Mouse (Mus musculus) intestine, postnatal 0 days (tissue): Measurements from ENCODE around the gene Capn8. TPM values are rescaled to one million over a fixed set of nuclear protein-coding genes. Genes with fewer than 3 reads are reported as not detected.

Experiments
- ATAC-seq: fragments of 200-750 bp; cut with Nextera tagmentation; 2 replicates; pipeline ENCODE4 v1.8.0; 2017; ENCODE audit warnings: mild to moderate bottlenecking, moderate TSS enrichment, moderate library complexity
- H3K27ac ChIP-seq: fragments of 300-500 bp; sonication (generic); 2 replicates; pipeline ENCODE4 v1.5.1; 2014; ENCODE audit warnings: mild to moderate bottlenecking, low read depth, low read length, moderate library complexity
- H3K27me3 ChIP-seq: fragments of 300-500 bp; sonication (generic); replicated peaks from 2 replicates; pipeline ENCODE4 v1.6.1; 2014; ENCODE audit warnings: low read length, mixed read lengths; ENCODE audit not compliant: control insufficient read depth, insufficient read depth
- H3K36me3 ChIP-seq: fragments of 300-500 bp; sonication (generic); 2 replicates; pipeline ENCODE4 v1.6.1; 2014; ENCODE audit warnings: mild to moderate bottlenecking, moderate library complexity; ENCODE audit not compliant: control insufficient read depth, insufficient read depth
- H3K4me1 ChIP-seq: fragments of 300-500 bp; sonication (generic); replicated peaks from 2 replicates; pipeline ENCODE4 v1.6.1; 2014; ENCODE audit warnings: antibody characterized with exemption, low read length, mixed read lengths; ENCODE audit not compliant: control insufficient read depth, insufficient read depth
- H3K4me2 ChIP-seq: fragments of 300-500 bp; sonication (generic); replicated peaks from 2 replicates; pipeline ENCODE4 v1.6.1; 2014; ENCODE audit warnings: low read depth, mild to moderate bottlenecking, moderate library complexity
- H3K4me3 ChIP-seq: fragments of 300-500 bp; sonication (generic); 2 replicates; pipeline ENCODE4 v1.5.1; 2014; ENCODE audit warnings: low read depth, low read length
- H3K9ac ChIP-seq: fragments of 300-500 bp; sonication (generic); 2 replicates; pipeline ENCODE4 v1.6.1; 2014; ENCODE audit warnings: mild to moderate bottlenecking, low read depth, low read length
- H3K9me3 ChIP-seq: fragments of 300-500 bp; sonication (generic); 2 replicates; pipeline ENCODE4 v1.6.1; 2016; ENCODE audit warnings: mixed run types; ENCODE audit not compliant: control insufficient read depth
- CTCF ChIP-seq: sonication (generic); IDR thresholded peaks from 2 replicates; pipeline ENCODE4 v1.5.1; 2016; ENCODE audit warnings: low read depth, mild to moderate bottlenecking, control low read depth, antibody characterized with exemption, moderate library complexity
- WGBS: fragments of 180-500 bp; shearing (Covaris S2); extraction: QIAGEN DNeasy Blood & Tissue Kit; methylation state at CpG from one replicate; pipeline ENCODE4 v1.1.7; 2014; 5-methylcytosine and 5-hydroxymethylcytosine counted together
- polyA plus RNA-seq: library from polyadenylated mRNA; unstranded; fragments of >200 nt; fragmentation: Nextera tagmentation; extraction: Ambion mirVana; gene quantifications from 2 replicates; pipeline ENCODE4 v1.2.1, GENCODE M21; 2015

Capn8 gene
- polyA plus RNA-seq, 1 experiment from 2014 or later, result 1.0 TPM

- WGBS, result 72% methylated on average over 11 of the region's 11 CpGs
These were observed 2.8 kb upstream of the Capn8 start for GRCm38 (mm10) chr1:182561945-182562514.

DNA sequence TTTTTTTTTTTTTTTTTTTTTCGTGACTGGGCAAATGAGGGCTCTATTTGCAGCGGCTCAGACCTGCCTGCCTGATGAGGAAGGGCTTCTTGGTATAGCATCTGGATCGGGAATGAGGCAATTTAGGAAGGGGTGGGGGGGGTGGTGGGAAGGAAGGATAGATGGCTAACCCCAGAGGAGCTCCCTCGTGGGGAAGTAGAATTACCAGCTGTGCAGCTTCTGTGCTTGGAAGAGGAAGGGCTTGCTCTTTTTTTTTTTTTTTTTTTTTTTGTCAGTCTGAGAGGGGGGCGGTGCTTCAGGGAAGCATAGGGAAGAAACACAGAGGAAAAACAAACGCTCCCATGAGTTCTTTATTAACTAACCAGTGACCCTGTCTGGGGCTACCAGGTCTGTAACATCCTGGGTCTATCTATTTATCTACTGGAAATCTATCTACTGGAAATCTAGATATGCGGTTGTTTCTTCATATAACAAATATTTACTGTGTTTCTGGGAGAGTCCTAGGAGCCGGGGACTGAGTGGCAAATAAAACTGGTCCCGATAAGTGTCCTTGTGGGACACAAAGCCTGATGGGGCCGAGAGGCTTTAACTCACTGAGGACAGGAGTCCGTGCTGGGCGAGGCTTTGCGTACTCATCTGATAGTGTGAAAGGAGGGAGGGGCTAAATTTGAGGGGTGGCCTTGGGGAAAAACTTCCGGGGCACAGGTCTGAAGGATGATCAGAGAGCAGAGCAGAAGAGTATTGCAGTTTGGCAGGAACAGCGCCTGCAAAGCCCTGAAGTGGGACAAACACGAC is 2.0 kb upstream of the Capn8 start:
- no peak for TF ChIP-seq CTCF
- 15% methylated on average over 16 of the region's 16 CpGs for WGBS
- H3K9me3 ChIP-seq, result no peaks in the 10 kb centered on the region
- H3K27me3 ChIP-seq, result no peaks in the 10 kb centered on the region
- no peaks in the 10 kb centered on the region for H3K36me3 ChIP-seq
- H3K4me2 ChIP-seq, result peak overlapping the region; percentile 44
- no peaks in the 10 kb centered on the region for H3K4me1 ChIP-seq
- no peak overlapping the region for H3K4me3 ChIP-seq
- 0 out of 2 replicates have a peak overlapping the region, but pooled peaks have one; percentile 9 for H3K27ac ChIP-seq
- ATAC-seq, result peak; percentile 14; the same call in 1 of the 2 replicates
- H3K9ac ChIP-seq, result no peak overlapping the region

More at GRCm38 (mm10) chr1:182561945-182562514, 2.8 kb upstream of the Capn8 start:
- Histone ChIP-seq H3K4me1 (no peaks in the 10 kb centered on the region), H3K4me2 (no peak overlapping the region), H3K9me3 (no peaks in the 10 kb centered on the region), H3K27ac (no peak overlapping the region), H3K9ac (no peak overlapping the region), H3K27me3 (no peaks in the 10 kb centered on the region), H3K4me3 (no peak overlapping the region), H3K36me3 (no peaks in the 10 kb centered on the region)
- TF ChIP-seq CTCF, result no peak
- ATAC-seq, result no peak

- WGBS, result 79% methylated on average over 6 of the region's 6 CpGs
- H3K4me2 ChIP-seq, result peak overlapping the region; percentile 10; the same call in 1 of the 2 replicates
- no peak overlapping the region for H3K4me3 ChIP-seq
- ATAC-seq, result no peak
- H3K27me3 ChIP-seq, result no peaks in the 10 kb centered on the region
- H3K36me3 ChIP-seq, result no peaks in the 10 kb centered on the region
- H3K9ac ChIP-seq, result no peak overlapping the region
- no peak overlapping the region; the same call in 1 of the 2 replicates for H3K27ac ChIP-seq
- no peaks in the 10 kb centered on the region for H3K4me1 ChIP-seq
- no peaks in the 10 kb centered on the region for H3K9me3 ChIP-seq
- TF ChIP-seq CTCF, result no peak
These were observed 586 bp downstream of the Capn8 start for GRCm38 (mm10) chr1:182565351-182565835.

DNA sequence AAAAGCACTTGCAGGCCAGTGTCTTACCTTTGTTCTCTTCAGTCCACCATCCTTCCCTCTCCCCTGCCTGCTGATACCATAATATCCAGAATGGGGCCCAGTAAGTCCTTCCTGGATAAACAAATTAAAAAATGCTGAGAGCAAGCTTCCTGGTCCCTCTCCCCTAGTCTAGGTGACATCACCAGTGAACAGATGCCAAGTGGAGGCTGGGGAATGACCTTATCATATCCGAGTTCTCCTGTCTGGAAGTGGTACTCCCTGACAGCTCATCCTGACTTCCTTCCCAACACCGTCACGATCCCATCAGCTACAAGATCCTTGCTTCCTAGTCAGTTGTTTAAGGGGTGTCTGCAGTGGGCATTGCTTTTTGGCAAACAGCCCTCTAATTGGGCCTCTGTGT is 6.3 kb downstream of the Capn8 start:
- H3K36me3 ChIP-seq, result no peaks in the 10 kb centered on the region
- H3K4me2 ChIP-seq, result no peak overlapping the region
- ATAC-seq, result peak; percentile 26; the same call in 1 of the 2 replicates
- TF ChIP-seq CTCF, result no peak
- H3K27me3 ChIP-seq, result no peaks in the 10 kb centered on the region
- no peak overlapping the region for H3K27ac ChIP-seq
- H3K4me3 ChIP-seq, result no peak overlapping the region
- no peaks in the 10 kb centered on the region for H3K9me3 ChIP-seq
- H3K4me1 ChIP-seq, result peaks cover 3% of the 10 kb centered on the region; the same call in 1 of the 2 replicates
- WGBS, result 55% methylated on average over 3 of the region's 3 CpGs
- H3K9ac ChIP-seq, result no peak overlapping the region

GRCm38 (mm10) chr1:182571973-182572372 is 7.2 kb downstream of the Capn8 start:
- Histone ChIP-seq H3K36me3 (no peaks in the 10 kb centered on the region), H3K4me3 (no peak overlapping the region), H3K9ac (no peak overlapping the region), H3K27ac (no peak overlapping the region), H3K9me3 (no peaks in the 10 kb centered on the region), H3K4me2 (no peak overlapping the region), H3K4me1 (peaks cover 3% of the 10 kb centered on the region; the same call in 1 of the 2 replicates), H3K27me3 (no peaks in the 10 kb centered on the region)
- TF ChIP-seq CTCF, result no peak
- WGBS, result 89% methylated on average over 11 of the region's 11 CpGs
- no peak for ATAC-seq
